Mouse (Mus musculus) CD4-positive, CD25-positive, alpha-beta regulatory T cell, adult 4 months (primary cell): Measurements from ENCODE around the gene Msi1. TPM values are rescaled to one million over a fixed set of nuclear protein-coding genes. Genes with fewer than 3 reads are reported as not detected.
"Not testable (repeated sequence)": the region's sequence is repeated elsewhere in the genome, so short reads cannot be mapped to it uniquely, and the experiment has no call there.

ENCODE experiments used
- ATAC-seq: one replicate; pipeline ENCODE4 v1.8.0; 2017
- polyA plus RNA-seq, 2 experiments: library from polyadenylated mRNA; unstranded; fragments of 100-300 nt; shearing (Covaris generic); gene quantifications; one replicate each; pipeline ENCODE4 v1.2.1; 2017

The Msi1 gene
- polyA plus RNA-seq, 2 experiments from 2014 or later, result not detected

- ATAC-seq, result peak; percentile 68
Observed at GRCm38 (mm10) chr5:115489699-115490637, 60.6 kb downstream of the Msi1 start.

- ATAC-seq, result peak; percentile 33
Observed at GRCm38 (mm10) chr5:115490638-115491000, 61.2 kb downstream of the Msi1 start.

- ATAC-seq, result no peak
Observed at GRCm38 (mm10) chr5:115491076-115491475, 61.7 kb downstream of the Msi1 start.

GRCm38 (mm10) chr5:115491771-115492322 is 62.4 kb downstream of the Msi1 start:
- ATAC-seq, result no peak

- no peak for ATAC-seq
Observed at GRCm38 (mm10) chr5:115492711-115493335, 63.4 kb downstream of the Msi1 start.

- ATAC-seq, result no peak
Observed at GRCm38 (mm10) chr5:115493441-115493840, 64.0 kb downstream of the Msi1 start.

- ATAC-seq, result not testable (repeated sequence)
Observed at GRCm38 (mm10) chr5:115495618-115496017, 66.2 kb downstream of the Msi1 start.

GRCm38 (mm10) chr5:115497033-115497432 is 67.6 kb downstream of the Msi1 start:
- no peak for ATAC-seq

GRCm38 (mm10) chr5:115498307-115499240 is 69.2 kb downstream of the Msi1 start:
- ATAC-seq, result no peak

GRCm38 (mm10) chr5:115500383-115500935 is 71.1 kb downstream of the Msi1 start:
- no peak for ATAC-seq

GRCm38 (mm10) chr5:115503035-115503434 is 73.6 kb downstream of the Msi1 start:
- no peak for ATAC-seq

Other genes starting within 250 kb of the Msi1 start
- gene Cabp1, start 235.2 kb upstream of the Msi1 start, polyA plus RNA-seq, result not detected
- 100 to 1,000 TPM in 1 of 2 experiments, 10 to 100 TPM in 1; 84.0 to 114 TPM for gene Pop5, start 193.8 kb upstream of the Msi1 start, polyA plus RNA-seq
- gene Rnf10, start 156.7 kb upstream of the Msi1 start, polyA plus RNA-seq, result 10 to 100 TPM; 30.5 to 36.5 TPM
- 10 to 100 TPM; 32.2 to 43.3 TPM for gene Coq5, start 149.9 kb upstream of the Msi1 start, polyA plus RNA-seq
- 100 to 1,000 TPM; 272 to 484 TPM for gene Dynll1, start 128.6 kb upstream of the Msi1 start, polyA plus RNA-seq
- 10 to 100 TPM; 13.9 to 26.3 TPM for gene Srsf9, start 102.4 kb upstream of the Msi1 start, polyA plus RNA-seq
- 10 to 100 TPM; 11.8 to 13.6 TPM for gene Gatc, start 88.4 kb upstream of the Msi1 start, polyA plus RNA-seq
- gene Triap1, start 88.4 kb upstream of the Msi1 start, polyA plus RNA-seq, result 10 to 100 TPM; 50.6 to 54.3 TPM
- 100 to 1,000 TPM; 486 to 529 TPM for gene Cox6a1, start 80.6 kb upstream of the Msi1 start, polyA plus RNA-seq
- not detected for gene Pla2g1b, start 36.7 kb downstream of the Msi1 start, polyA plus RNA-seq
- gene Sirt4, start 55.1 kb downstream of the Msi1 start, polyA plus RNA-seq, result 10 to 100 TPM in 1 of 2 experiments, 1 to 10 TPM in 1; 9.9 to 18.6 TPM
- gene Pxn, start 77.1 kb downstream of the Msi1 start, polyA plus RNA-seq, result 10 to 100 TPM; 14.5 to 23.4 TPM
- 1,000 to 10,000 TPM; 4,123 to 4,128 TPM for gene Rplp0, start 129.9 kb downstream of the Msi1 start, polyA plus RNA-seq
- gene Gcn1l1, start 135.7 kb downstream of the Msi1 start, polyA plus RNA-seq, result 10 to 100 TPM; 25.2 to 36.2 TPM
- gene Rab35, start 202.3 kb downstream of the Msi1 start, polyA plus RNA-seq, result 1 to 10 TPM; 7.3 to 8.1 TPM